Mouse (Mus musculus): Measurements from ENCODE around the gene CK137956. TPM values are rescaled to one million over a fixed set of nuclear protein-coding genes. Genes with fewer than 3 reads are reported as not detected.

The CK137956 gene
- polyA plus RNA-seq, 1 experiment = not detected

GRCm38 (mm10) chr4:127987270-127987669 lies 16.5 kb upstream of the CK137956 start:
- Histone ChIP-seq H3K4me1 (no peaks in the 10 kb centered on the region), H3K9me3 (peaks cover 15% of the 10 kb centered on the region; the same call in 1 of the 2 replicates), H3K27me3 (replicated peaks) (peaks cover 53% of the 10 kb centered on the region), H3K4me3 (replicated peaks) (no peak overlapping the region), H3K36me3 (replicated peaks; ENCODE audit: low read length) (no peaks in the 10 kb centered on the region)
- TF ChIP-seq FLI1 (IDR thresholded peaks at IDR 0.05; ENCODE audit: low read length) (no peak), GATA1 (IDR thresholded peaks at IDR 0.05; ENCODE audit: borderline replicate concordance, low read length) (no peak)

- no peak overlapping the region for H3K4me3 ChIP-seq (replicated peaks)
- peaks cover 15% of the 10 kb centered on the region; the same call in 1 of the 2 replicates for H3K9me3 ChIP-seq
- TF ChIP-seq FLI1 (IDR thresholded peaks at IDR 0.05; ENCODE audit: low read length) = no peak
- no peak for TF ChIP-seq GATA1 (IDR thresholded peaks at IDR 0.05; ENCODE audit: borderline replicate concordance, low read length)
- H3K4me1 ChIP-seq = no peaks in the 10 kb centered on the region
- no peaks in the 10 kb centered on the region for H3K36me3 ChIP-seq (replicated peaks; ENCODE audit: low read length)
- H3K27me3 ChIP-seq (replicated peaks) = peaks cover 53% of the 10 kb centered on the region
Observed at GRCm38 (mm10) chr4:127986491-127987075, 15.8 kb upstream of the CK137956 start.

GRCm38 (mm10) chr4:127985874-127986273 lies 15.1 kb upstream of the CK137956 start:
- no peaks in the 10 kb centered on the region for H3K36me3 ChIP-seq (replicated peaks; ENCODE audit: low read length)
- no peaks in the 10 kb centered on the region for H3K4me1 ChIP-seq
- H3K27me3 ChIP-seq (replicated peaks) = peaks cover 53% of the 10 kb centered on the region
- peaks cover 15% of the 10 kb centered on the region; the same call in 1 of the 2 replicates for H3K9me3 ChIP-seq
- no peak for TF ChIP-seq GATA1 (IDR thresholded peaks at IDR 0.05; ENCODE audit: borderline replicate concordance, low read length)
- TF ChIP-seq FLI1 (IDR thresholded peaks at IDR 0.05; ENCODE audit: low read length) = no peak
- H3K4me3 ChIP-seq (replicated peaks) = no peak overlapping the region

- Histone ChIP-seq H3K4me3 (replicated peaks) (no peak overlapping the region), H3K36me3 (replicated peaks; ENCODE audit: low read length) (no peaks in the 10 kb centered on the region), H3K27me3 (replicated peaks) (peaks cover 45% of the 10 kb centered on the region), H3K4me1 (no peaks in the 10 kb centered on the region), H3K9me3 (peaks cover 15% of the 10 kb centered on the region; the same call in 1 of the 2 replicates)
- TF ChIP-seq FLI1 (IDR thresholded peaks at IDR 0.05; ENCODE audit: low read length) = no peak
- TF ChIP-seq GATA1 (IDR thresholded peaks at IDR 0.05; ENCODE audit: borderline replicate concordance, low read length) = no peak
Observed at GRCm38 (mm10) chr4:127984426-127984825, 13.7 kb upstream of the CK137956 start.

- Histone ChIP-seq H3K27me3 (replicated peaks) (peaks cover 13% of the 10 kb centered on the region), H3K4me3 (replicated peaks) (no peak overlapping the region), H3K36me3 (replicated peaks; ENCODE audit: low read length) (no peaks in the 10 kb centered on the region), H3K4me1 (no peaks in the 10 kb centered on the region), H3K9me3 (peaks cover 15% of the 10 kb centered on the region; the same call in 1 of the 2 replicates)
- no peak for TF ChIP-seq GATA1 (IDR thresholded peaks at IDR 0.05; ENCODE audit: borderline replicate concordance, low read length)
- TF ChIP-seq FLI1 (IDR thresholded peaks at IDR 0.05; ENCODE audit: low read length) = no peak
Observed at GRCm38 (mm10) chr4:127981125-127981524, 10.4 kb upstream of the CK137956 start.

GRCm38 (mm10) chr4:127972976-127973375 lies 2.2 kb upstream of the CK137956 start:
- H3K27me3 ChIP-seq (replicated peaks) = peaks cover 18% of the 10 kb centered on the region
- no peak overlapping the region for H3K4me3 ChIP-seq (replicated peaks)
- no peak for TF ChIP-seq GATA1 (IDR thresholded peaks at IDR 0.05; ENCODE audit: borderline replicate concordance, low read length)
- no peak for TF ChIP-seq FLI1 (IDR thresholded peaks at IDR 0.05; ENCODE audit: low read length)
- no peaks in the 10 kb centered on the region for H3K36me3 ChIP-seq (replicated peaks; ENCODE audit: low read length)
- no peaks in the 10 kb centered on the region for H3K4me1 ChIP-seq
- peaks cover 9% of the 10 kb centered on the region; the same call in 1 of the 2 replicates for H3K9me3 ChIP-seq

- H3K36me3 ChIP-seq (replicated peaks; ENCODE audit: low read length) = no peaks in the 10 kb centered on the region
- H3K9me3 ChIP-seq = peaks cover 9% of the 10 kb centered on the region; the same call in 1 of the 2 replicates
- peaks cover 18% of the 10 kb centered on the region for H3K27me3 ChIP-seq (replicated peaks)
- H3K4me3 ChIP-seq (replicated peaks) = no peak overlapping the region
- no peaks in the 10 kb centered on the region for H3K4me1 ChIP-seq
- no peak for TF ChIP-seq FLI1 (IDR thresholded peaks at IDR 0.05; ENCODE audit: low read length)
- TF ChIP-seq GATA1 (IDR thresholded peaks at IDR 0.05; ENCODE audit: borderline replicate concordance, low read length) = no peak
Observed at GRCm38 (mm10) chr4:127970018-127970421, 731 bp downstream of the CK137956 start.

- Histone ChIP-seq H3K4me3 (replicated peaks) (no peak overlapping the region), H3K36me3 (replicated peaks; ENCODE audit: low read length) (no peaks in the 10 kb centered on the region), H3K9me3 (peaks cover 9% of the 10 kb centered on the region; the same call in 1 of the 2 replicates), H3K27me3 (replicated peaks) (peaks cover 18% of the 10 kb centered on the region), H3K4me1 (no peaks in the 10 kb centered on the region)
- TF ChIP-seq FLI1 (IDR thresholded peaks at IDR 0.05; ENCODE audit: low read length) = no peak
- TF ChIP-seq GATA1 (IDR thresholded peaks at IDR 0.05; ENCODE audit: borderline replicate concordance, low read length) = no peak
Observed at GRCm38 (mm10) chr4:127969101-127969500, 1.6 kb downstream of the CK137956 start.

- Histone ChIP-seq H3K36me3 (replicated peaks; ENCODE audit: low read length) (no peaks in the 10 kb centered on the region), H3K4me3 (replicated peaks) (no peak overlapping the region), H3K4me1 (no peaks in the 10 kb centered on the region), H3K9me3 (peaks cover 71% of the 10 kb centered on the region), H3K27me3 (replicated peaks) (no peaks in the 10 kb centered on the region)
- no peak for TF ChIP-seq GATA1 (IDR thresholded peaks at IDR 0.05; ENCODE audit: borderline replicate concordance, low read length)
- TF ChIP-seq FLI1 (IDR thresholded peaks at IDR 0.05; ENCODE audit: low read length) = no peak
Observed at GRCm38 (mm10) chr4:127953006-127953710, 17.6 kb downstream of the CK137956 start.

GRCm38 (mm10) chr4:127947696-127948095 lies 23.1 kb downstream of the CK137956 start:
- H3K9me3 ChIP-seq = peaks cover 50% of the 10 kb centered on the region
- no peak for TF ChIP-seq GATA1 (IDR thresholded peaks at IDR 0.05; ENCODE audit: borderline replicate concordance, low read length)
- no peak for TF ChIP-seq FLI1 (IDR thresholded peaks at IDR 0.05; ENCODE audit: low read length)
- no peak overlapping the region for H3K4me3 ChIP-seq (replicated peaks)
- H3K4me1 ChIP-seq = no peaks in the 10 kb centered on the region
- H3K36me3 ChIP-seq (replicated peaks; ENCODE audit: low read length) = no peaks in the 10 kb centered on the region
- H3K27me3 ChIP-seq (replicated peaks) = no peaks in the 10 kb centered on the region

All from megakaryocyte, embryonic 14.5 days (primary cell).